Mouse (Mus musculus) cerebellum, adult 8-10 months (tissue): Measurements from ENCODE around the gene Cfp.

Source experiments
- DNase-seq: peaks from one replicate; pipeline ENCODE4 v3.0.0; 2022

Cfp gene

GRCm38 (mm10) chrX:20931364-20931763 is at the start of gene Cfp:
Gene Cfp, minus strand, starts transcription at chrX:20931555.
- DNase-seq = no peak

DNA sequence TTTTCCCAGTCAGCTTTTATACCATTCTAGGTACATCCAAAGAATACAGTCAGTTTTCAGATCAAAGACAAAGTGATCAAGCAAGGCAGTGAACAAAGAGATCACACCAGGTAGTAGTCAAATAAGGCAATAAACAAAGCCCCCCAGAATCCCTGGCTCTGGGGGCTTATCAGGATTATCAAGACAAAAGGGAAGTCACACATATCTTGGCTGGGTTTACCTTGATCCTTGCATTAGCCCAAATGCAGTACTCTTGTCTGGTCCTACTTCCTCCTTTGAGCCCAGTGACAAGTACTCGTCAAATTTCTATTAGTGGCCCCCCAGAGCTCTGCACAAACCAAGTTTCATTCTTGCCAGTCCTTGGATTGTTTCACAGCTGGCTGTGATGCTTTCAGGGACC is 49.5 kb upstream of the Cfp start:
- DNase-seq = no peak

DNA sequence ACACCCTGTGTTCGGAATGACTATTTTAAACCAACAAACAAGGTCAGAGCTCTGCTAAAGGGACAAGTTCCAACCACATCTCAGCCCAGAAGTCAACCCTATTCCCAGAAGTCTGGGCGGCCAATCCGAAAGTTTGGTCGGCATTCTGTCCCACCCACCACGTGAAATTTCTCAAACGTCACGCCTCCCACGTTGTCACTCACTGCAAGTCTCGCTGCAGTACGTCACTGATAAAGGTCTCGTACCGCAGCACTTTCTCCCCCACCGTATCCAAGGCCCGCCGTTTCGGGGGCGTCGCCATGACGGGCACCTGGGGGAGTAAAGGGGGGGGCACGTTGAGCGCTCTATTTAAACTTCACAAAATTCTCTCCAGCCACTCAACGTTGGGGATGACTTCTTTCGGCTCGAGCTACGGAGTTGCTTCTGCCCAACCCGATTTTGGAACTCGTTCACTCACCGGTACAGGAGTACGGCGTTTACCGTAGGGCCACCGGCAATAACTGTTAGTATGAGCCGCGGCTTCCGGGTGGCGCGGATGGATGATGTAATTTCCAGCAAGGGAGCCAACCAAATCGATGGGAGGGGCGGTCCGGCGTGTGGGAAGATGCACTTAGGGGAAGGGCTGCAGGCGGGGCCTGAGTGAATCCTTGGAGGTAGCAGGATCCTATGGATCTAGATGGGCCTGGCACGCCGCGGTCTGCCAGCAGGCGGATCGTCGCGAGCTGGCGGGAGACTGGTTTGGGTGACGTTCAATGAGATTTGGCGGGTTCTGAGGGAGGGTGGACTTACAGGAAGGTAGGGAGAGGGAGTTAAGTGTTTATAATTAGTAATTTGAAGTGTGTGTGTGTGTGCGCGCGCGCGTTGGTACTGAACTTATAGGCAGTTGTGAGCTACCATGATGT is 30.4 kb upstream of the Cfp start, which contains the start of gene Uxt:
TSS of gene Uxt (minus strand) at position 541 of the 902 bp plus-strand sequence.
- DNase-seq = peak; percentile 83

DNA sequence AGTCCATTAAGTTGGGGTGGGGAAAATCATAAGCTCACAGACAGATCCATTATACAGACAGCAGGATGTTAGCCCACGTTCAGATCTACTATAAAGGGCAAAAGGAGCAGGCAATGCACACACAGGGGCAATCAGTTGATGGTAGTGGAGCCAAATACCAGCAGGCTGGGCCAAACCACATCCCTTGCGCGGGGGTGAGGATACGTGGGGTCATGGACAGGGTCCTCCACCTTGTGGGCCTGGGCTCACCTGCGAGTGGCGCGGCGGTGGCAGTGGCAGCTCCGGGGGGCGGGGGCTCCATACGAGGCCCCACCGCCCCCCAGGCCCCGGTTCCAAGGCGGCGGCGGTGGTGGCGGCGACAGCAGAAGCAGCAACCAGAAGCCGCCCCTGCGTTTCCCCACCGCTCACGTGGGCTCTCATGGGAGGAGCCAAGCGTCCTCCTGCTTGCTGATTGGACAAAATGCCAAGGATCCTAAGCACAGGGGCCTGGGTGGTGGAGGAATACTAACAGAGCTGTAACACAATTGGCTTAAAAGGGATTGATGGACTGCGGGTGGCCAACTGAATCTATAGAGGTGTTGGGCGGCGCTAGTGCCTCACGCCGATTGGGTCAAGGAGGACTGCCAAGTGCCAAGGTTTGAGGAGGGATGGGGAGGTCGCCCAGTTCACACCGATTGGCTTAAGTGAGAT is 19.0 kb upstream of the Cfp start, which contains the start of gene Elk1:
TSS of gene Elk1 (minus strand) at position 418 of the 690 bp plus-strand sequence.
- peak; percentile 78 for DNase-seq

DNA sequence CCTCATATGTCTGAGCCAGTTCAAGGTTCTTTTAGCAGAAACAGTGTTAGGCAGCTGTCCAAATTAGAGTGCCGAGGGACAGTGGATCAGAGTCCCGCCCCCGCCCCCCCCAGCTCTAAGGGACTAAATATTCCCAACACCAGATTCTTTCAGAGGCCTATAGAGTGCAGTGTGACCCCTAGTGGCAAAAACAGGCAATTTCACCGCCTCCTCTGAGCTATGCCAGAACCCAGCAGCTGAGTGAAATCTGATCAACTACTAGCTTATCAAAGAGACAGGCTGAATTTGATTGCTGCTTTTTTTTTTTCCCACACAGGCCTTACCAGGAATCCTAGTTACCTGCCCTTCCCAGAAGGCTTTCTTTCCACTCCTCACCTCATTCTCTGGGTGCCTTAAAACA is 14.7 kb upstream of the Cfp start:
- DNase-seq = peak; percentile 55

DNA sequence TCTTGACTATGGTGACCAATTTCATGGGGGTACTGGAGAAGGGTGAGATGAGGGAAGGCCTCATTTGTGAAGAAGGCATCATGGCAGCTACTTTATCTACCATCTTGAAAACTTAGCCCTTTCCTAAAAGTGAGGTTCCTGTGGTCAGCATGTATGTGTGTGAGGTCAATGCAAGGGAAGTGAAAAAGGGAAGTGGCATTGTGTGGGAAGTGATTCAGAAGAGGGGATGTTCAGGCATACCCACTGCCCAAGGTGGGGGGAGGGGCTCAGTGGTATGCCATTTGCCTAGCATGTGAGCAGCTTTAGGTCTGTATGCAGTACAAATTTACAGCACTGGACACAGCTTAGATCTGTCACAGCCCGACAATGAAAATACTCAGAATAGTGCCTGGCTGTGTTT is 608 bp upstream of the Cfp start:
- no peak for DNase-seq

- no peak for DNase-seq
Measured at GRCm38 (mm10) chrX:20929859-20930258, 1.5 kb downstream of the Cfp start.

DNA sequence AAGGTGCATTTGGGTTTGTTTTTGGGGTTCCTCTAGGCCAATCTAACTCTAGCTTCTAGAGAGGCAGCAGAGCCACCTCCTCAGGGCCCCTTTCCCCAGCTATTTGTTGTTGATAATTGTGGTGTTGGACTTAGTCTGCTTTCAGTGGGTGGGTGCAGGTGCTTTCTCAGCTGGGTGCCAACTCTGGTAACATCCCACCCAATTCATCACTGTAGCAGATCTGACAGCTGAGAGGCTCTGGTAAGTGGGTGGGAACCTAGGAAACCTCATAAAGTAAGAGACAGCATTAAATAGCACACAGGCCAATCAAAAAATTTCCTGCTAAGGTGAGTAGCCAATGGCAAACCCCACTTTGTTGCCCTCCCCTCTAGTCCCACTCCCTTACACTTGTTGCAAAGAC is 6.4 kb downstream of the Cfp start:
- DNase-seq = no peak

- DNase-seq = no peak
Measured at GRCm38 (mm10) chrX:20923506-20923905, 7.8 kb downstream of the Cfp start.

GRCm38 (mm10) chrX:20921366-20921765 is 10.0 kb downstream of the Cfp start:
- no peak for DNase-seq

GRCm38 (mm10) chrX:20920844-20921364 is 10.5 kb downstream of the Cfp start, which contains the start of gene Syn1:
Gene Syn1, minus strand, starts transcription at chrX:20921004.
- peak; percentile 83 for DNase-seq

- DNase-seq = no peak
Measured at GRCm38 (mm10) chrX:20920249-20920843, 11.0 kb downstream of the Cfp start.

- no peak for DNase-seq
Measured at GRCm38 (mm10) chrX:20915075-20915474, 16.3 kb downstream of the Cfp start.

GRCm38 (mm10) chrX:20913726-20914125 is 17.6 kb downstream of the Cfp start:
- no peak for DNase-seq

DNA sequence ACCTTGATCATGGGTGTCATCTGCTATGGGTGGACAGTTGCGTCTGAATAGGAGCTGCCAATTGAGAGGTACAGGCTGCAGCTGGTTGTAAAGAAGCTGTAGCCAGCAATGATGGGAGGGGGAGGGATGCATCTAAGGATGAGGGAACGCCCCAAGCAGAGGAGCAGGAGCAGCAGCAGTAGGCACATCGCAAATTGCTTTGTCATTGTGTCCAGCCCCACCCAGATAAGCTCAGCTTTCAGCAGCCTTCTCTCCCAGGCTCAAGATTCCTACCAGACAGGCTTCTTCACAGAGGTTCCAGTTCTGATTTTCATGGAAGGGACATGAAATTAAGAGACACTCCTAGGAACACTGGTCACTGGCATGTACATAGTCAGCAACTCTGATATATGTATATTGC is 21.3 kb downstream of the Cfp start:
- DNase-seq = no peak
